Mouse (Mus musculus): ENCODE results near the gene Bicdl1.

- TF ChIP-seq POLR2A (IDR thresholded peaks at IDR 0.05; ENCODE audit: low read depth, low read length), result no peak
- no peak for TF ChIP-seq CTCF (IDR thresholded peaks at IDR 0.05; ENCODE audit: extremely low read depth, insufficient read length, insufficient replicate concordance, low read depth, low read length)
These were observed 87.2 kb downstream of the Bicdl1 start for GRCm38 (mm10) chr5:115644192-115644591.
